Mouse (Mus musculus) lung, adult 2 months (tissue): ENCODE measurements around the gene Emp1. TPM values are rescaled to one million over a fixed set of nuclear protein-coding genes. Genes with fewer than 3 reads are reported as not detected.

Experiments used
- DNase-seq: peaks from one replicate; pipeline ENCODE4 v3.0.0; 2022
- H3K4me1 ChIP-seq: fragments of 200-500 bp; 2 replicates; pipeline ENCODE4 v1.6.1; 2011; ENCODE audit warnings: low read length; ENCODE audit not compliant: control insufficient read depth, insufficient read depth
- H3K4me3 ChIP-seq: fragments of 200-500 bp; replicated peaks from 2 replicates; pipeline ENCODE3; 2011; ENCODE audit warnings: low read depth, mild to moderate bottlenecking, control low read depth, low read length; ENCODE audit errors: extremely low read depth
- CTCF ChIP-seq: fragments of 200-500 bp; IDR thresholded peaks from 2 replicates; pipeline ENCODE4 v1.5.1; 2011; ENCODE audit warnings: mild to moderate bottlenecking, low read length, control low read depth; ENCODE audit not compliant: insufficient read depth
- POLR2A ChIP-seq: fragments of 200-500 bp; IDR thresholded peaks from 2 replicates; pipeline ENCODE4 v1.6.1; 2011; ENCODE audit warnings: low read depth, mild to moderate bottlenecking, control low read depth, low read length, borderline replicate concordance; ENCODE audit errors: extremely low read depth
- WGBS: fragments of 180-500 bp; shearing (Covaris S2); methylation state at CpG from one replicate; pipeline ENCODE4 v1.1.7; 2018; 5-methylcytosine and 5-hydroxymethylcytosine counted together
- polyA plus RNA-seq: library from polyadenylated mRNA; depleted of rRNA; stranded (reverse); fragments of >200 nt; gene quantifications from 2 replicates; pipeline ENCODE4 v1.2.3, GENCODE M21; 2012

Gene Emp1
- polyA plus RNA-seq, 1 experiment = 215 TPM

DNA sequence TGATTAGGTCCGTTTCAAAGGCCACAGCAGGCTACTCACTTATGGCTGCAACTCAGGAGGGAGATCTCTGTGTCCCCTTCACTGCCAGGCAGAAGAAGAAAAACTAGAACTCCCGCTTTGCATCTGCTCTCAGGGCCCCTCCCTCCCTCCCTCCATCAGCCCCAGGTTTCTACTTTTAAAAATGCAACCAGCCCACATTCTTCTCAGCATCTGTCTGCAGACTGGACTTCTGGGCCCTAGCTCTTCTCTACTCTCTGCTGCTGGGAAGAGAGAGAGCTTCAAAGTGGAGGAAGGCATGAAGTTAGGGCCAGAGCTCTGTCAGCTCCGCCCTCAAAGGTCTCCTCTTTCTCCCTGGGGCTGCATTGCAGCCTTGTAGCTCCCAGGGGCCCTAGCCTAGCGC is 2.0 kb upstream of the Emp1 start:
- WGBS = 72% methylated on average over 4 of the region's 4 CpGs
- H3K4me3 ChIP-seq = no peak overlapping the region
- TF ChIP-seq POLR2A (no peak), CTCF (no peak)
- H3K4me1 ChIP-seq = peaks cover 9% of the 10 kb centered on the region
- no peak for DNase-seq

GRCm38 (mm10) chr6:135362098-135362458 is 267 bp upstream of the Emp1 start:
- H3K4me1 ChIP-seq = peaks cover 16% of the 10 kb centered on the region
- no peak for TF ChIP-seq CTCF
- peak overlapping the region; percentile 24 for H3K4me3 ChIP-seq
- 45% methylated on average over 3 of the region's 3 CpGs for WGBS
- no peak for DNase-seq

DNA sequence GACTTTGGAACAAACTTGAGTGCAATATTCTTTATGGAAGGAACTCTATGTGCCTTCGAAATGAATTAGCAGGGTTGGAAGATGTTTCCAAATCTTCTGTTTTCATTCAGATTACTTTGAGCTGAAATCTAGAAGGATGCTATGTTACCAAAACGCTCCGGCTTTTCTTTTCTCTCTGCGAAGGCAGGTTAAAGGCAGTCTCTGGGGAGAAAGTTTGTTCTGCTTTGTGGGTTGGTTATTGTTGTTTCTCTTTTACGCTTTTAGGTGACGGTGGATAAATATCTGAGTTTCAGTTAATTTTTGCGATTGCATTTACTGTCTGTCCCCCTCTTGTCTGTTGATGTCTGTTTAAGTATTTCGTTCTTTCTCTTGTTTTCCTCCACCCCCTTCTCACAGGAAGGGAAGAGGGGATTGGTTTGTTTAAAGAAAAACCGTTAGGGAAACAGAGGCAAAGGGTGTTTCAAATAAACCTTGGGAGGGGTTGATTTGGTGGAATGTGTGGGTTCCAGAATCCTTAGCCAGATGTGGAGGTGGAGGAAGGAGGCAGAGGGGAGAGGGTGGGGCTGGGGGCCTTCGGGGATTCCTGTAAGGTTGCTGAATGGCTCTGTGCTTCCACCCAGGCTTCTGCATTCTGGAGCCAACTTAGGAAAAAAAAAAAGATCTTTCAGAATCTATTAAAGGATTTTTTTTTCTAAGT is 1.1 kb downstream of the Emp1 start:
- 9% methylated on average over 10 of the region's 10 CpGs for WGBS
- TF ChIP-seq POLR2A (no peak), CTCF (no peak)
- no peak for DNase-seq
- Histone ChIP-seq H3K4me1 (peaks cover 24% of the 10 kb centered on the region), H3K4me3 (peak overlapping the region; percentile 82)

DNA sequence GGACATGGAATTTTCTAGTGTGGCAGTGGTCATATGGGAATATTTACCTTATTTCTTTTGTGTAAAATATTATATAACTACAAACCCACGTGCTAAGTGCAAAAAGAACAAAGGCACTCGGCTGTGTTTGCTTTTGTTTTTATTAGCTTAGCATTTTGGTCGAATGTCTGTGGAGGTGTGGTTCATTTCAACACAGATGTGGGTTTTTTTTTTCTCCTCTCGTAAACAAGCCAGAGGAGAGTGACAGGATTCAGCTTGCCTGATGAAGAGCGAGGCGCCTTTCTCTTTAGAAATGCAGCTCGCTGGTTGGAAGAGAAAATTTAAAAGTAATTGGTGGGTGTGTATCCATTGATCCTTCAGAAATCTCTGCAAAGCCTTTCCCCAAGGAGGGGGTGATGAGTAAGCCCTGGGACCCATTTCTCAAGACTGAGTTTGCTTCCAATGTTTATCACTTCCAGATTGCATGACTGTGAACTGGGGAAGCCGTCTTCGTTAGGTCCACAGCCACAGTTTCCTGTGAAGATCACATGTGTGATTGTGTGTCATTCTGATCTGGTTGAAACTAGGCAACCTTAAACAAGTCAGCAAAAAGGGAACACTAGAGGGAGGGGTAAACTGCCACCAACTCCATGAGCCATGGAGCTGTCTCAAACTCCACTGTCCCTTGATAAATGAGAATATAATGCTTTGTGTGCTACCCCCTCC is 1.8 kb downstream of the Emp1 start:
- Histone ChIP-seq H3K4me3 (peak overlapping the region; percentile 53), H3K4me1 (peaks cover 24% of the 10 kb centered on the region)
- no peak for DNase-seq
- TF ChIP-seq POLR2A = no peak
- TF ChIP-seq CTCF = no peak
- WGBS = 10% methylated on average over 9 of the region's 9 CpGs

GRCm38 (mm10) chr6:135364891-135365301 is 2.6 kb downstream of the Emp1 start:
- no peak for TF ChIP-seq CTCF
- H3K4me1 ChIP-seq = peaks cover 30% of the 10 kb centered on the region
- H3K4me3 ChIP-seq = peak overlapping the region; percentile 53
- DNase-seq = peak; percentile 63
- 33% methylated on average over 6 of the region's 6 CpGs for WGBS

GRCm38 (mm10) chr6:135365614-135366013 is 3.3 kb downstream of the Emp1 start:
- no peak overlapping the region for H3K4me3 ChIP-seq
- 25% methylated on average over 4 of the region's 4 CpGs for WGBS

DNA sequence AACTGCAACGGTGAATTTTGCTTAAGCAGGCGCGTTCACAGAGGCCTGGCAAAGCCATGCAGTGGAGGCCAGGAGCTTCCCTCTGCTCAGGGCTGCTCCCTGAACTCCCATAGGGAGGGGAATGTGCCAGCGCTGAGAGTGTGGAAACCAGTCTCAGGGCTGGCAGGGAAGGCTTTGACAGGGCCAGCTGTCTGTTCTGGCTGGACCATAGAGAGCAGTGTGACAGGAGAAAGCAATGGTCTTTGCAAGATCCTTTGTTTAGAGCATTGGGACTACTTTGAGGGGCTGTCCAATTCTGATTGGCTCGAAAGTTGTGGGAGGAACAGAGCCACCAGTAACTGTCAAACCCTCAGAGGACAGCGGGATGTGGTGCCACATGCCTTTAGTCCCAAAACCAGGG is 5.9 kb downstream of the Emp1 start:
- H3K4me1 ChIP-seq = peaks cover 31% of the 10 kb centered on the region

More at GRCm38 (mm10) chr6:135365614-135366013, 3.3 kb downstream of the Emp1 start:
- no peak for DNase-seq
- no peak for TF ChIP-seq CTCF
- TF ChIP-seq POLR2A = no peak
- peaks cover 31% of the 10 kb centered on the region for H3K4me1 ChIP-seq

GRCm38 (mm10) chr6:135369551-135369968 is 7.2 kb downstream of the Emp1 start:
- 35% methylated on average over 5 of the region's 5 CpGs for WGBS
- TF ChIP-seq CTCF (peak; percentile 56), POLR2A (no peak)
- Histone ChIP-seq H3K4me3 (no peak overlapping the region), H3K4me1 (peaks cover 32% of the 10 kb centered on the region)
- no peak for DNase-seq

More for the DNA sequence above, 5.9 kb downstream of the Emp1 start:
- no peak overlapping the region for H3K4me3 ChIP-seq
- TF ChIP-seq CTCF (no peak), POLR2A (no peak)
- DNase-seq = no peak
- WGBS = 37% methylated on average over 6 of the region's 6 CpGs

DNA sequence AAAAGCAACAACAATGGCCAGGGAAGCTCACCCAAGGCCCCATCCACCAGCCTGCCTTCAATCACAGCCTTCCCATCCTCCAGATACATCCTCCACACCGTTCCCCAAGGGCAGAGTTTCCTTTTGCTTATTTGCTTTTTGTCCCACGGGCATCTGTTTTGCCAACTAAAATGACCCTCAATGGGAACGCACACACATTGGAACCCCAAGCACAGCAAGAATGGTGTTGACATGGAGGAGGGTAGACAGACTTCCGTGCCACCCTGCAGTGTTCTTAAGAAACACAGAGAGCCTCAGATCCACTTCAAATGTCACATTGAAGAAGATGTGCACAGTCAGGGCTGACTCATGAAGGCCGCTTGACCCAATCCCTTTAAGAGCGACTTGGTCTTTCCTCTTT is 8.6 kb downstream of the Emp1 start:
- DNase-seq = no peak
- Histone ChIP-seq H3K4me3 (no peak overlapping the region), H3K4me1 (peaks cover 33% of the 10 kb centered on the region)
- TF ChIP-seq POLR2A (no peak), CTCF (no peak)
- 67% methylated on average over 6 of the region's 6 CpGs for WGBS

DNA sequence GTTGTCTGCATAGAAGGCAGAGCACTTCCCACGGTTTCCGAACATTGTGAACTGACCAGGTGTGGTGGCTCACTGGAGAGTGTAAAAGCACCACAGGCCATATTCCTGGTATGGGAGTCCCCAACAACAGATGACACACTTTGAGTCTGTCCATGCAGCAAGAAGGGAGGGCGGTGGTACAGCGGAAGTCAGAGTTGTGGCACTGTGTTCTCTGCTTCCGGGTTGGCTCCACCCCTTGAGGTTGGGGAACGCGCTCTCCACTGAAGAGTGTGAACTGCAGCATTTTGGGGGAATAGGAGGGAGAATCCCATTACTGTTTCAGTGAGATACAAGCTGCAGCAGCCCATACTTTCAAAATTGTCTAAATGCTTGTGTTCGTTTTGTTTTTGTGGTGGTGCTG is 11.0 kb downstream of the Emp1 start:
- TF ChIP-seq POLR2A = no peak
- TF ChIP-seq CTCF = no peak
- no peak for DNase-seq
- H3K4me1 ChIP-seq = peaks cover 23% of the 10 kb centered on the region
- no peak overlapping the region for H3K4me3 ChIP-seq
- 68% methylated on average over 8 of the region's 8 CpGs for WGBS

GRCm38 (mm10) chr6:135375818-135376217 is 13.5 kb downstream of the Emp1 start:
- WGBS = 70% methylated on average over 5 of the region's 5 CpGs
- no peak for DNase-seq
- Histone ChIP-seq H3K4me3 (no peak overlapping the region), H3K4me1 (peaks cover 14% of the 10 kb centered on the region)
- TF ChIP-seq CTCF (no peak), POLR2A (no peak)
